Mouse (Mus musculus) neutrophil, adult 5-6 weeks (primary cell): Measurements from ENCODE around the gene Dalrd3. TPM values are rescaled to one million over a fixed set of nuclear protein-coding genes. Genes with fewer than 3 reads are reported as not detected.

ENCODE experiments used
- ATAC-seq: fragments of 151-379, 151-347 bp; 2 replicates; pipeline ENCODE4 v1.8.0; 2017; ENCODE audit warnings: mild to moderate bottlenecking, moderate TSS enrichment; ENCODE audit not compliant: insufficient number of reproducible peaks, poor library complexity, low FRiP score, severe bottlenecking; ENCODE audit errors: extremely low read depth
- total RNA-seq: library from RNA; stranded (forward); fragments of 200-1000 nt; gene quantifications from 2 replicates; pipeline ENCODE4 v1.2.3, GENCODE M21; 2017

The Dalrd3 gene
- total RNA-seq, result 70.9 and 104 TPM in 2 replicates

DNA sequence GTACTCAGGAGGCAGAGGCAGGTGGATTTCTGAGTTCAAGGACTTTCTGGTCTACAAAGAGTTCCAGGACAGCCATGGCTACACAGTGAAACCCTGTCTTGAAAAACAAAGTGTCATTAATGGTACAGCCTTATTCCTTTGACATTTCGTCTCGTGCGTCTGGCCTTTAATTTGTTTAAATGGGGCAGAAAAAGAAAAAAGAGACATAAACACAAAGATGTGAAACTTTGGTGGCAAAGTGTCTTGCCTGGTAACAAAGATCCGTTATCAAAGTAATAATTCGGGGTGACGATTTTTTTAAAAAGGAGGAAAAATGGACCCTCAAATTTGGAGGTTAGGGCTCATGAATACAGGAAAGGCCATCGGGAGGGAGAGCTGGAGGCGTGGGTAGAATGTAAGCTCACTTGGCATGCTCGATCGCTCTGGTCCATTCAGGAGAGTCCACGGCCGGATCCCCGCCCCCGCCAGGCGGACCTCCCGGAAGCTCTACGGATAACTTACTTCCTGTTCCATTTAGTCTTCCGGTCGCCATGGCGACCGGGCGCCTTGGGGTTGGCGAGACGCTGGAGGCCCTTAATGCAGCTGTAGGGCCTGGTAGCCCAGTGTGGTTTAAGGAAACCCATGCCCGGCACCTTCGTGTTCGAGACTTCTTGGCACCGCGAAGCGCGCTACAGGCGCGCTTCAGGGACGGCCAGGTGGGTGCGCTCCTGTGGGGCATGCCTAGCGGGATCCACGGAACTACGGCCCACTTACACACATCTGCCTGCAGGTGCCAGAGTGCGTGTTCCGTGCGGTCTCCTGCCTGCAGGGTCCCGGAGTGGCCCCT, at the start of gene Dalrd3:
Gene Dalrd3, plus strand, starts transcription at position 506 of the 826 bp plus-strand sequence.
- ATAC-seq, result peak; percentile 45

DNA sequence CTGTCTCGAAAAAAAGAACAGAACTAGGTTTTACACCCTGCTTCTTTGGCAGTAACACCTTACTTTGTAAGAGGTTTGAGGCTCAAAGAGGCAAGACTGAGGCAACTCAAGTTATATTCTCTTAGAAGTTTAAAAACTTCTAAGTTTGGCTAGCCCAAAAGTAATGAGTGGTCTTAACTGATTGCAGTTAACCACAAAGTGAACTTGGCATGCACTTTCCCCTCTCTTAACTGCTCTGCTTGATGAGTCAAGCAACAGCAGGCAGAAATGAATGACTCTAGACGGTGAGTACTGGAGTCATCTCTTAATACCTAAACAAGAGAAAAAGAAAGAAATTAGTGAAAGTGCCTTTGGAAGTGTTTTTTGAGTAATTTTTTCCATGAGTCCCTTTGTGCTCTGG, 48.1 kb upstream of the Dalrd3 start:
- ATAC-seq, result no peak

DNA sequence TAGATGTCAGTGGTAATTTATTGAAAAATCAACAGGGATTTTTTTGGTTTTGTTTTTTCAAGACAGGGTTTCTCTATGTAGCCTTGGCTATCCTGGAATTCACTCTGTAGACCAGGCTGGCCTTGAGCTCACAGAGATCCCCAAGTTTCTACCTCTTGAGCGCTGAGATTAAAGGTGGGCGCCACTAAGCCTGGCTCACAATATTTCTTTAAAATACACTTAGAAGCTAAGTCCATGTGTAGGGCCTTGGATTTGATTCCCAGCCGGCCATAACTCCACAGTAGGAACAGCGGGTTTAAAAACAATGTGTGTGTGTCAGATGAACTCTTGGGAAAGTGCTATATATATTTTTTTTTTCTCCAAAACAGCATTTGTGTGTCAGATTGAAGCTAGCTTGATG, 46.3 kb upstream of the Dalrd3 start:
- no peak for ATAC-seq

DNA sequence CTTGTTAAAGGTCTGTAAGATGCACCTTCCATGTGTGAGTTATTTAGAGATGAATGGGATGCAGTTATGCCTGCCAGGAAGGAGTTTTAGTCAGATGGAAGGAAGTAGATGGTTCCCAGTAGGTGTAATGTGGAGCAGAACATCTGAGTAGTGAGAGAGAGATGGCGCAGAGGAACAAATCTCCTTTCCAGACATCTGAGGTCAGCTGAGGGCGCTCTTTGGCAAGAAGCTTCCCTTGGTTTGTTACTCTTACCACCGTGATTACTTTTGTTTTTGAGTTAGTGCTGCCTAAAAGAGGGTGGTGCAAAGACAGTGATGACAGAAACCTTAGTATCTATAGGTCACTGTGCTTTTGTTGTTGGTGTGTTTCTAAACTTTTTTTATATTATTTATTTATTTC, 44.3 kb upstream of the Dalrd3 start:
- ATAC-seq, result no peak

DNA sequence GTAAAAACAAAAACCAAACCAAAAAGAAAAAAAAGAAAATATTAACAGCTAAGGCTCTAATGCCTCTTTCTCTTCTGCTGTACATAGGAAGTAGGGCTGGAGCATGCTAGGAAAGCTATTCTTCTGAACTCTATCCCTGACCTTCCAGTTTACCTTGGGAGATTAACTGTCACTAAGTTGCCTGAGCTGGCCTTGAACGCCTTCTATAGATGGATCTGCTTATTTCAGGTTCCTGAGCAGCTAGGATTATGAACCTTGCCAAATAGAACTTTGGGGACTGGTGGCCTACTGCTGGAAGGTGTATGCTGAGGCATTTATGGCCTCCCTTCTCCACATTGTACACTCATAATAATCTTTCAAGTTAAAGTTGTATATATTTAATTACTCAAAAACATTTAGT, 38.7 kb upstream of the Dalrd3 start:
- no peak for ATAC-seq

DNA sequence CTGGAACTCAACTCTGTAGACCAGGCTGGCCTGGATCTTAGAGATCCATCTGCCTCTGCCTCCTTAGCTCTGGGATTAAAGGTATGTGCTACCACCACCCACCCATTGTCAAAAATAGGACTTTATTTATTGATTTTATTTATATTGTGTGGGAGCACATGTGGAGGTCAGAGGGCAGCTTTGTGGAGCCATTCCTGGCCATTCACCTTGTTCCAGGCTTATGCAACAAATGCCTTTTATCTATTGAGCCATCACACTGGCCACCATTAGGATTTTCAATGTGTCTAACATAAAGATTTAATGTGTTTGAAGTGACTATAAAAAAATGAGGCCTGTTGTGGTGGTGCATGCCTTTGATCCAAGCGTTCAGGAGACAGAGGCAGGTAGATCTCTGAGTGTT, 38.2 kb upstream of the Dalrd3 start:
- ATAC-seq, result no peak

DNA sequence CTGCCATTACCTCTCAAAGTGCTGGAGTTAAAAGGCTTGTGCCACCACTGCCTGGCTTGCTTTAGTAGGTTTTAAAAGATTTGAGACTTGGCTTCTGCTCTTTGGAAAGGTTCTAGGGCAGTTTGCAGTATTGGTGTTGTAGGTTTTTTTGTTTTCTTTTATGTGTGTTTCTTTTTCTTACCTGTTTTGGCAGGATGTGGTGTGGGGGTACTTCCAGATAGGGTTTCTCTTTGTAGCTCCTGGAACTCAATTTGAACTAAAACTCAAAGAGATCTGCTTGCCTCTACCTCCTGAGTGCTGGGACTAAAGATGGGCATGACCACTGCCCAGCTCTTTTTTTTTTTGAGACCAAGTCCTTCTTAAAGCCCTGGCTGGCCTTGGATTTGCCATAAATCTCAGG, 28.8 kb upstream of the Dalrd3 start:
- ATAC-seq, result no peak

DNA sequence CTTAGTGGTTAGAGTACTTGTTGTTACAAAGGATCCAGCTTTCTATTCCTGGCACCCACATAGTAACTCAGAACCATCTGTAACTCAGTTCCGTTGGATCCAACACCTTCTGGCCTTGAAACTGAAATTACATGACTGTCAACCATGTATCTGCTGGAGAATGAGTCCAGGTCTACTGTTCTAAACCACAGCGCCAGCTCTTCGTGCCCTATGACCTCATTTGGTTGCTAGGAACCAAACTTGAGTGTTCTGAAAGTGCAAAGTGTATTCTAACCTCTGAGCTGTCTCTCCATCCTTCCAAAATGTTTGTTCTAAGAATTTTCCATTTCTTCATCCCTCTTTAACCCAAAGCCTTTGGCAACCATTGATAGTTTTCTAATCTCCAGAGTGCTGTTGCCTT, 23.7 kb upstream of the Dalrd3 start:
- no peak for ATAC-seq

DNA sequence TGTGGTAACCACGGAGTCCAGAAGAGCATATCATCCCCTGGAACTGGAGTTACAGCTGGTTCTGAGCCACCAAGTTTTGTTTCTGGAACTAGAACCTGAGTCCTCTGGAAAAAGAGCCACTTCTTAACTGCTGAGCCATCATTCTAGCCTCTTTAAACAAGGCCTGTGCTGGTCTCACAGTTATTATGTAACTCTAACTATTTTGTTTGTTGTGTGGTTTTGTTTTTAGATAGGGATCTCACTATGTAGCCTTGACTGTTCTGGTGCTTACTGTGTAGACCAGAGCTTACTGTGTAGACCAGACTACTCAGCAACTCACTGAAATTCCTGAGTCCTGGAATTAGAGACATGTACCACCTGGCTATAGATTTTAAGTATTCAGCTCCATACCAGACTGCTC, 22.8 kb upstream of the Dalrd3 start:
- no peak for ATAC-seq

DNA sequence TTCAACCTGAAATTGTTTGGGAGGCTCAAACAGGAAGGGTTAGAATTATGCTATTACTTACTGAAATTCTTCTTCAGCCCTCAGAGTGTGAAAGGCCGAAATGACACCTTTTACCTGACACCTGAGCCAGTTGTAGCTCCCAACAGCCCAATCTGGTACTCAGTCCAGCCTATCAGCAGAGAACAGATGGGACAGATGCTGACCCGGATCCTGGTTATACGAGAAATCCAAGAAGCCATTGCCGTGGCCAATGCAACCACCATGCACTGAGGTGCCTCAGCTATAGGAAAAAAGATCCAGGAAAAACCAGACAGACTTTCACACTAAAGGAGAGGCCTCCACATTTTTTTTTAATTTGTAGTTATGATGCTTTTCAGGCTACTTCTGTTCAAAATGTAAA, 10.5 kb upstream of the Dalrd3 start:
- ATAC-seq, result no peak

DNA sequence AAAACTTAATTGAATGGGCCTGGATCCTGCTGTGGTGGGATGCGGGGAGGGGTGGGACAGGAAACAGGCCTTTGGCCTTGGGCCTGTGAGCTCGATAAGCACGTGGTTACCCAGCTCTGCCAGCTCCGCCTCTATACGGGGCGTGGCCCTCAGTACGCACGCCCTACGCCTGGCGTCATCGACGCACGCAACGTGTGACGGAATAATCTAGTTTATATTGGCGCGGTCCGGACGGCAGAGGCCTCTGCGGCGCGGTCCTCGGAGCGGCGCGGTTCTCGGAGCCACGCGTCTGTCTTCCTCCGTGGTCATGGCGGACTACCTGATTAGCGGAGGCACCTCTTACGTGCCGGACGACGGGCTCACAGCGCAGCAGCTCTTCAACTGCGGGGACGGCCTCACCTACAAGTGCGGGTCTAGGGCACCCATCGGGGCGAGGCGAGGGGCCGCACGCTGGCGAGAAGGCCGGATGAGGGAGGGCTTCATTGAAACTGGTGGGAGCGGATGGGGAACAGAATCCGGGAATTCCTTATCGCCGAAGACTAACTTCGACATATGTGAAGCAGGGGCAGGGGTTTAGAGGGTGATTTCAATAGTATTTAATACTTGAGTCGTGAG, 9.4 kb upstream of the Dalrd3 start, which contains the start of gene Impdh2:
Gene Impdh2, plus strand, starts transcription at position 60 of the 615 bp plus-strand sequence.
- peak; percentile 96 for ATAC-seq

DNA sequence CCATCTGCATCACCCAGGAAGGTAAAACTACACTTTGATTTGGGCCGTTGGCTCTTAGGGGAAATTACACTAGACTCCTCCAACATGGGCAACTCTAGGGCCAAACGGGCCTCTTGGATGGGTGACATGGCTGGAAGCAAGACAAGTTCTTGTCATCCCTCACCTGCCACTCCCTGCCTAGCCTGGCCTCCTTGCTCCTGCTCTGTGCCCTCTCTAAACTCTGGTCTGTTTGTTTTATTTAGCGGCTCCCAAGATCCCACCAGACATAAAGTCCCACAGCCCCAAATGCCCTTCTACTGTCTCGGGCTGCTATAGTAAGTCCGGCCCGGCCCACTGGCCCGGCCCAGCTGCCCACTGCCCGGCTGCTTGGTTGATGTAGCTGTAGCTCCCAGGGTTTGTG, 6.0 kb upstream of the Dalrd3 start:
- no peak for ATAC-seq

DNA sequence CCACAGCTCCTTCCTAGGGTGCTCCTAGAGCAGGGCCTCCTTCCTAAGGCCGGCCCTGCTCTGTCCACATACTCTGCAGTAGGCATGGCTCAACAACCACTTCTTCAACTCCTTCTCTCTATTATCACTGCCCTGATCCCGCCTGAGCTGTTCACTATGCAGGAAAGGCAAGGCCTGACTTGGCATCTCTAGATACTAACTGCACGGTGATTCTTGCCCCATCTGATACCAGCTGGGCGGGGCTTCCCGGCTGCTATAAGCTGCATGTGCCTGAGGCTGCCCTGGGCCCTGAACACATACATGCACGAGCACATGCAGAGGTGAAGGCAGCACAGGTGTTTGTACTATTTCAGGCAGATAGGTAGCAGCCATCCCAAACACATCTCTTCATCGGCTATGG, 5.6 kb upstream of the Dalrd3 start:
- no peak for ATAC-seq

DNA sequence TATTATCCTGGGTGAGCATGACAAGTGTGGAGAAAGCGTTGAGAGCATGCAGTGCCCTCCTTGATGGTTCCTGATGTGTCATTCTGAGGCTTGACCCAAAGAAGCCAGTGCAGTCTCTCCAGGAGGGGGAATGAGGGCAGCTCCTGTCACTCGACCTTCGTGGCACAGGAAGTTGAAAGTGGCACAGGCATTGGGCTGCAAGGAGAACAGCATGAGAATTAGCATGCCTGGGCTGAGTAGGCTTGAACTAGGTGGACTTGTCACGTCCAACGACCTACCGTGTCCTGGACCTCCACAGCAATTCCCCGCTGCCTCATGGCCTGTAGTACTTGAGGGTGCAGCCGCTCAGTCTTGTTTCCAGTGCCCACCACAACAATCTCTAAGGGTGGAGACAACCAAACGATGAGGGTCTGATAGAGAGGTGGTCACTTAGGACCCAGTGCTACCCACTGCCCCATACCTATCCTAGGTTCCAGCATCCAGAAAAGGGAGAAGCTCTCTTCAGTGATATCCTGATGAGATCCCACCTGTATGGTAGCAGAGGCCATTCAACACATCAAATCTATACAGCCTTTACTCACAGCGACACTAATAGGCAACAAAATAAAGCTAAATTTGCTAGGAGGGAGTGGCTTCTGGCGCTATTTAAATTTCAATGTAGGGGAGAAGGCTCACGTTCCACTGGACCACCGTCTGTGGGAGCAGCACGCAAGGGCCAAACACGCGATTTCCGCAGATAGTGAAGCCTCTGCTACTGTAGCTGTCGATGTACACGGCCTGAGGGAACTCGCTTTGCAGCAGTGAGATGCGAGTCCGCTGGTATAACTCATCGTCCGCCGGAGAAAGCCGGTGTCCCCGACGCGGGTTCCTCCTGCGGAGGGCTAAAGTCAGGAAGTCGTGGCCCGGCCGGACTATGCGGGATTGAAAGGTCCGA, 3.5 kb upstream of the Dalrd3 start:
- ATAC-seq, result no peak

DNA sequence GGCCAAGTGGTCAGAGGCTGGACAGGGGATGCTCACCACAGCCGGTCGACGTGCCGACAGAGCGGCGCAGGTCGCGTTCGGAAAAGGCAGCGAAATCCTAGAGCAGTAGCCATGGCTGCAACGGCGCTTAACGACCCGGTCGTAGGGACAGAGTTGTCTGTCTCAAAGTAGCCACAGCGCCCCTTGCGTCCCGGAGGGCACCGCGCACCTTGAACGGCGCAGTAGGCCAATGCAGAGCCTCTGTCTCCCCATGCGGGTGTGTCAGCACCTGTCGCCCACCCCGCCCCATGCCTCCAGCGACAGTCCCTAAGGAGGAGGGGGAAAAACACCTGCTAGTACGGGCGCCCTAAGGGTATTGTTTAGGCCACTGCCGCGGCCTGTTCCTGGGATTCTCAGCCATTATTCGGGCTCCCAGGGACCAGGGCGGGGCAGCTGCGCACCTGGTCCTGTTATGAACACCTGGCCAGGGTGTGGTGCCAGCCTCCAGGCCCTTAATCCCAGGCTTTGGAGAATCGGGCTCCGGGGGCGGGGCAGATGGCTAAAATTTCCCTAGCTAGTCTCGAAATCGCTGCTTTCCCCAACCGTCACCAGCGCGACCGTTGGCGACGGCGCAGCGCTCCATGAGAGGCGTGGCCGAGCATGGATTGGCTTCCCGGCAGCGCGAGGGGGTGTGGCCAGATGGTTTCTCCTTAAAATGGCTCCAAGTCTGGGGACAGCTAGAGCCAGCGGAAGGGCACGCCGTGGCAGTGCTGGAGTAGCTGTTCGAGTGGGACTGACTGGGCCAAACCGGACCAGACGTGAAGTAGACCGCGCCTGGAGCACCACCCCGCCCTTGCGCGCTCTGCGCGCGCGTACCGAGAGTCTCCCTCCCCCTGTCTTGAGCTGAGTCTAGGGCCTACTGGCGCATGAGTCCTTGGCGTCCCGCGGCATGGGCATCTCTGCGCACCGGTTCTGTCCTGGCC, 2.6 kb upstream of the Dalrd3 start, which contains the start of gene Ndufaf3:
Gene Ndufaf3, minus strand, starts transcription at position 620 of the 962 bp plus-strand sequence.
- peak; percentile 76 for ATAC-seq

DNA sequence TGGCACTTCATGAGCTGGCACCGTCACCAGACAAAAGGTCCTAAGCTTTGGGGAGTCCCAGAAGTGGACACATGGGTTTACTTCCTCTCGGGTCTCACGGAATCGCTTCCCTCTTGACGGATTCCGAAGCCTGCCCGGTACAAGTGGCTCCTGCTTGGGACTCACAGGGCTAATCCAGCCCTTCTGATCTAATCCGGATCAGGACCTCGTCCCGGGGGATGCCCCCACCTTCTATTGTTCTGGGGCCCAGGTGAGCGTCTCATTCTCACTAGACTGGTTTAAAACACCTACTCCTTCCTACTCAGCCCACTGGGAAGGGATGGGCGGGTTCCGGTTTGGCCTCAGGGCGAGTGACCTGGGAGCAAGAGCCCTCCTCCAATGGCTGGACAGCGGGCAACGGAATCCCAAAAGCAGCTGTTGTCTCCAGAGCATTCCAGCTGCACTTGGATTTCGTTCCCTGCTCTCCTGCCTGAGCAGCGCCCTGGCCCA, 1.7 kb upstream of the Dalrd3 start:
- no peak for ATAC-seq

DNA sequence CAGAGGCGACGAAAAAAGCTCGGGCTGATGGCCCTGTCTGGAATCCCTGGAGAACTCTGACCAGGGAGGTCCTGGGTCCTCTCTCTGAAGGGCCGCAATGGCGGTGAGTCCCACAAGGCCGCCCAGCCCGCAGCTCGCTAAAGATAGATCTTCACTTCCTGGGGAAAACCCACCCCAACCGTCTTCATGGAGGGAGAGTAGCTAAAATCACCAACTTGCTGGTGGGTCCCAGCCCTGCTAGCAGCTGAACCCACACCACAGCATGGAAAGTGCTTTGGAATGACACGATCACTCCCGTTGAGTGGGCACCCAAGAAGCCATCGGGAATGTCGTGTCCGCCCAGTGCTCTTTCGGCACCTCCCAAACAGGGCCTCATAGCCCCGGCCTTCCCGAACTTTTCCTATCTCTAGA, 1.2 kb upstream of the Dalrd3 start:
- ATAC-seq, result no peak

DNA sequence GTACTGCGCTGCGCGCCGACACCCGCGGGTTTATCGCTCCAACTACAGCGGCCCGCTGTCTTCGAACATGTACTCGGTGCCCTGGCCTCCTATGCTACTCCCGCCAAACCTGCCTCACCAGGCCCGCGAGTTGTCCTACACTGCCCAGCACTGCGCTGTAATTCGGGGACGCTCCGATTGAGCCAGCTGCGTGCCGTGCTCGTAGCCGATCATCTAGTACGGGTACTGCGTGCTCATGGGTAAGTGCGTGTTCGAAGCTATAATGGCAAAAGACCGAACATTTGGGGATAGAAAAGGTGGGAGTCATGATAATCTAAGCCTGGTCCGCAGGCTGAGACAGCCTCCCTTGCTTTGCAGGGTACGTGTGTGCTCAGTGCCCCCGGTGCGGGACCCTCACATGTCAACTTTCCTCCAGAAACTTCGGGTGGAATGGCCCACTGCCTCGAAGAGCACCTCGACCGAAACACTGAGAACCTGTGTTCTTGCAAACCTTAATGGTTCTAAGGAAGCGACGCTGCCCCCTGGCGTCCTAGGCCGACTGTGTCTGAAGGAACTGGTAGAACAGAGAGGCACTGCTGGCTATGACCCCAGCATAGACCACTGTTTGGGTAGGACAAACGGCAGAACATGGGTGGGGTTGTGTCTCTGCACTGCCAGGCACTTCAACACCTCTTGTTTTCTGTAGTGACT, 666 bp downstream of the Dalrd3 start:
- ATAC-seq, result peak; percentile 24
